Mouse (Mus musculus) layer of hippocampus, adult 9-10 months (tissue): ENCODE measurements around the gene Tymp.

Experiments used
- DNase-seq: peaks from one replicate; pipeline ENCODE4 v3.0.0; 2022; ENCODE audit warnings: low spot score

The Tymp gene

DNA sequence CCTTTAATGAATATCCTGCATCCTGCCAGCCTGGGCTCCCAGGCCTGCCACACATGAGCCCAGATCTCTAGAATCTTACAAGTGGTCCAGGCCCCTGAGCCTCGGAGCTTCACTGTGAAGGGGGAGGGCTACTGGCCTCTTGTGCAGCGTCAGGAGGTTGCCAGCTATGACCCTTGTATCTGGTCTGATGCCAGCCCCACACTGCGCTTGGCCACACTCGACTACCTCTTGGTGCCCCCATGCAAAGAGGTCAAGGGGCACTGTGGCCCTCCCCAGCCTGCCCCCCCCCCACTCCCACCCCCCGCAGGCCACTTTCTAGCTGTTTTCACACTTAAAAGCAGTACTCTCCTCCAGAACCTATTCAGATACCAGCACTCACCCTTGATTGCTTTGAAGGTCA, 50.4 kb downstream of the Tymp start:
- no peak for DNase-seq

- no peak for DNase-seq
Observed at GRCm38 (mm10) chr15:89323656-89324055, 53.2 kb downstream of the Tymp start.

DNA sequence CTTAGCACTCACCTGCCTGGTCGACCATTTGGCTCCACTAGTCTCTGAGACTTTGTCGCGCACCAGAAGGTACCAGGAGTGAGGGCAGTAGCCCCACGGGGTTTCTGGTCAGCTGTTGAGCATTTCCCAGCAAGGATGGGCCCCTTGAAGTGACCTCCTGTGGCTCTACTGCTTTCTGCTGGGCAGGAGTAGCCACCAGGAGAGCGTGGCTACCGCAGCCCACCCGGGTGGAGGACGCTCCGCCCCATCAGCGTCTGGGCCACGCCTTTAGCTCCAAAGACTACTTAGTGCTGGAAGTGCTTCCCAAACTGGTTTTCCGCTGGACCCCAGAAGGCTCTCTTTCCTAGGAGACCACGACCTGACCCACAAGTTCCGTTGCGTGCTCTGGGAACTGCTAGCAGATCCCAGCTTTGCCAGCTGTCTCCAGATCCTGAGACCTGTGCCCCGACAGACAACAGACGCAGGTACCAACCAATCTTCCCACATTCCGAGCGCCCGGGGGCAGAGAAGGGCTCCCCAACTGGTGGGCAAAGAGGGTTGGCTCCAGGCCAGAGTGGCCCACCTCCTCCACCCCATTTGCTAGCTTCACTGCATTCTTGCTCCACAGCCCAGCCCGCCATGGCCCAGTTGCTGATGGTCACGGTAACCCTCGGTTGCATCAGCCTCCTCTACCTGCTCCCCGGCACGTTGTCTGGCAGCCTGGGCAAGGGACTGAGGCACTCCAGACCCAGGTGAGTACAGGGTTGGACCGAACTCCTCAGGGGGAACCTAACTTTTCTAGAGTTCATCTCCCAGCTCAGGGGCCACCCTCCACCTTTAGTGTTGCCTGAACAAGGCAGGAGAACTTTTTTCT, 53.9 kb downstream of the Tymp start, which contains the start of gene Adm2:
Gene Adm2 (plus strand): TSS at position 51 of the 853 bp plus-strand sequence.
- DNase-seq = no peak
